ENCODE assay signal across 21 mouse cellular contexts in the genomic region with DNA sequence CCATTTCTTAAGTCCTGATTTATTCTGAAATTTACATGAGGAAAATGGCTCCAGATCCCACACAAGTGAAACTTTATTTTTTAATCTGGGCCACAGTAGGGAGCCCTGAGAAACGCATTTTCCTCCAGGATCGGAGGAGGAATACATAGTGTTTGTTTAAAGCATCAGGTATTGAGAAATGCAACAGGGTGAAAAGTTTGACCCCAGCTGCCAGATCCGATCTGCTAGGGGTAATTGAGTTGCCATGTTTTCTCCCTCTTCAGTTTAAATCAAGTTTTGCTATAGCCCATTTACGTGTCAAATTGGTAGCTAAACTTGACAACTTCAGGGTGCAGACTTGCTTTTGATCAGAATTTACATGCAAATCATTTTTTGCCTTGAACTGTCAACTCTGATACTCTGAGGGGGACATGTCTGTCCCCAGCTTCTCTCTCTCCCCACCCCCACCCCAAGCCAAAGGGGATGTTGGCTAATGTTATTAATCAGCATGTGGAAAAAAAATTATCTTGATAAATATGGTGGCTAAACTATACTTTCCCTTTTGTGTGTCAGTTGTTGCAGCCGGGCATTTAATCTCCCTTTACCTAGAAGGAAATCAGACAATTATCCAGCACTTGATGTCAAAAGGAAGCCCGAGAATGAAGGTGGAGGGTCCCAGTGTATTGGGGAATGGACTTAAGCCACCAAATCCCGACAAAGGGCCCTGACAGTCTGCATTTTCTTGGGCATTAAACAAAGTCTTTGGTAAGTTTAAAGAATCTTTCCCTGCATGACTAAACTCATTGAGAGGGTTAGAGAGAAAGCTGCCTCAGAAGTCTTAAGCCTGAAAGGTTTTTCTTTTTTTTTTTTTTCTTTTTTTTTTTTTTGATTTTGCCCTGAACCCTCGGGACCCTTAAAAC.
DNase-seq lines count a peak whose midpoint lies in the region; ATAC-seq lines count a peak whose summit lies in the region.
"Had no signal": no experiment of that assay in that cellular context is flagged by ENCODE, and none has a peak within 500 bp of the region (broad histone marks: within the 10 kb centered on the region; RNA-seq: fewer than 3 reads in every experiment).

No protein-coding gene starts in this region.

- H3K9me3 ChIP-seq in forebrain, embryonic 11.5 days (ENCODE audit: control insufficient read depth, low read length): no peaks in the 10 kb centered on the region
- no peaks in the 10 kb centered on the region for H3K9me3 ChIP-seq in forebrain, embryonic 15.5 days
- H3K9me3 ChIP-seq in midbrain, embryonic 12.5 days: no peaks in the 10 kb centered on the region
- H3K9me3 ChIP-seq in midbrain, embryonic 16.5 days (replicated peaks; ENCODE audit: control insufficient read depth, low read length, poor library complexity, severe bottlenecking): no peaks in the 10 kb centered on the region
- H3K9me3 ChIP-seq in forebrain, embryonic 13.5 days (replicated peaks): no peaks in the 10 kb centered on the region
- H3K9me3 ChIP-seq: embryonic facial prominence, embryonic 12.5 days; G1E had no signal

- WGBS in forebrain, embryonic 11.5 days: 3% methylated on average over 8 of the region's 8 CpGs
- 6% methylated on average over 8 of the region's 8 CpGs for WGBS in forebrain, embryonic 15.5 days
- WGBS in midbrain, embryonic 12.5 days: 3% methylated on average over 8 of the region's 8 CpGs
- WGBS in midbrain, embryonic 16.5 days: 9% methylated on average over 8 of the region's 8 CpGs
- WGBS in forebrain, embryonic 13.5 days: 4% methylated on average over 8 of the region's 8 CpGs

- ATAC-seq in forebrain, embryonic 11.5 days (replicated peaks; ENCODE audit: low FRiP score): peak; percentile 39
- no peak for ATAC-seq in forebrain, embryonic 15.5 days (replicated peaks)
- peak; percentile 85 for ATAC-seq in midbrain, embryonic 12.5 days (ENCODE audit: low FRiP score, low read depth)
- ATAC-seq in midbrain, embryonic 16.5 days: no peak
- ATAC-seq in forebrain, embryonic 13.5 days: 0 out of 2 replicates have a peak, but pooled peaks have one; percentile 13
- ATAC-seq: activated CD4-positive, CD25-positive, alpha-beta regulatory T cell, adult 4 months had no signal

- H3K4me2 ChIP-seq in forebrain, embryonic 11.5 days (ENCODE audit: low read depth, low read length, severe bottlenecking): peak overlapping the region; percentile 13; the same call in 1 of the 2 replicates
- H3K4me2 ChIP-seq in forebrain, embryonic 15.5 days (replicated peaks): no peak overlapping the region
- 0 out of 2 replicates have a peak overlapping the region, but pooled peaks have one; percentile 15 for H3K4me2 ChIP-seq in midbrain, embryonic 12.5 days (replicated peaks)
- H3K4me2 ChIP-seq in midbrain, embryonic 16.5 days (ENCODE audit: low read length): no peak overlapping the region
- peak overlapping the region; percentile 29 for H3K4me2 ChIP-seq in forebrain, embryonic 13.5 days
- H3K4me2 ChIP-seq: embryonic facial prominence, embryonic 12.5 days had no signal

- no peak overlapping the region for H3K9ac ChIP-seq in forebrain, embryonic 11.5 days (ENCODE audit: low read length)
- no peak overlapping the region for H3K9ac ChIP-seq in forebrain, embryonic 15.5 days (replicated peaks)
- H3K9ac ChIP-seq in midbrain, embryonic 12.5 days (replicated peaks): no peak overlapping the region
- no peak overlapping the region for H3K9ac ChIP-seq in midbrain, embryonic 16.5 days (ENCODE audit: low read depth, low read length)
- no peak overlapping the region for H3K9ac ChIP-seq in forebrain, embryonic 13.5 days
- H3K9ac ChIP-seq: embryonic facial prominence, embryonic 12.5 days had no signal

- DNase-seq in forebrain, embryonic 11.5 days (ENCODE audit: low spot score): no peak
- DNase-seq in lung, adult 18-20 months: no peak
- DNase-seq in urinary bladder, postnatal 4 days (ENCODE audit: low spot score in 2 of 2): no peak
- DNase-seq: adrenal gland, postnatal 14 days; cerebellum, adult 11-12 months; cerebellum, postnatal 25 days; gastrocnemius, postnatal 25 days; kidney, adult 18-20 months; kidney, postnatal 14 days; liver; lung, adult 2 months; right cerebral cortex, adult 18-20 months; thymus, postnatal 14 days had no signal

- no peak overlapping the region for H3K4me3 ChIP-seq in forebrain, embryonic 11.5 days (ENCODE audit: low read depth, low read length)
- H3K4me3 ChIP-seq in forebrain, embryonic 15.5 days: no peak overlapping the region
- H3K4me3 ChIP-seq in midbrain, embryonic 12.5 days: no peak overlapping the region
- no peak overlapping the region for H3K4me3 ChIP-seq in midbrain, embryonic 16.5 days (ENCODE audit: low read depth, low read length)
- no peak overlapping the region for H3K4me3 ChIP-seq in forebrain, embryonic 13.5 days
- H3K4me3 ChIP-seq: embryonic facial prominence, embryonic 12.5 days; layer of hippocampus, adult 2 months had no signal

- H3K27ac ChIP-seq in forebrain, embryonic 11.5 days (ENCODE audit: low read depth, low read length): no peak overlapping the region
- H3K27ac ChIP-seq in forebrain, embryonic 15.5 days (replicated peaks): no peak overlapping the region
- no peak overlapping the region for H3K27ac ChIP-seq in midbrain, embryonic 12.5 days (replicated peaks)
- no peak overlapping the region for H3K27ac ChIP-seq in midbrain, embryonic 16.5 days (ENCODE audit: low read length)
- H3K27ac ChIP-seq in forebrain, embryonic 13.5 days: no peak overlapping the region
- H3K27ac ChIP-seq: embryonic facial prominence, embryonic 12.5 days; layer of hippocampus, adult 2 months had no signal

- no peaks in the 10 kb centered on the region for H3K36me3 ChIP-seq in forebrain, embryonic 11.5 days (ENCODE audit: control insufficient read depth, insufficient read depth, low read length)
- H3K36me3 ChIP-seq in forebrain, embryonic 15.5 days: no peaks in the 10 kb centered on the region
- no peaks in the 10 kb centered on the region for H3K36me3 ChIP-seq in midbrain, embryonic 12.5 days
- no peaks in the 10 kb centered on the region for H3K36me3 ChIP-seq in midbrain, embryonic 16.5 days (ENCODE audit: control insufficient read depth, insufficient read depth, low read length)
- no peaks in the 10 kb centered on the region for H3K36me3 ChIP-seq in forebrain, embryonic 13.5 days (ENCODE audit: poor library complexity, severe bottlenecking)
- H3K36me3 ChIP-seq: embryonic facial prominence, embryonic 12.5 days; G1E had no signal

- H3K27me3 ChIP-seq in forebrain, embryonic 11.5 days (ENCODE audit: control insufficient read depth, insufficient read depth, low read length): peaks cover 8% of the 10 kb centered on the region; the same call in 1 of the 2 replicates
- 0 out of 2 replicates have a peak, but pooled peaks cover 7% of the 10 kb centered on the region for H3K27me3 ChIP-seq in forebrain, embryonic 15.5 days
- H3K27me3 ChIP-seq in midbrain, embryonic 12.5 days: peaks cover 44% of the 10 kb centered on the region
- H3K27me3 ChIP-seq in midbrain, embryonic 16.5 days (ENCODE audit: control insufficient read depth, insufficient read depth, low read depth, low read length): peaks cover 10% of the 10 kb centered on the region; the same call in 1 of the 2 replicates
- peaks cover 63% of the 10 kb centered on the region for H3K27me3 ChIP-seq in forebrain, embryonic 13.5 days
- H3K27me3 ChIP-seq: embryonic facial prominence, embryonic 12.5 days had no signal

- H3K4me1 ChIP-seq in forebrain, embryonic 11.5 days (replicated peaks; ENCODE audit: control insufficient read depth, insufficient read depth, low read length): peaks cover 14% of the 10 kb centered on the region
- peaks cover 14% of the 10 kb centered on the region for H3K4me1 ChIP-seq in forebrain, embryonic 15.5 days
- H3K4me1 ChIP-seq in midbrain, embryonic 12.5 days: peaks cover 18% of the 10 kb centered on the region
- peaks cover 4% of the 10 kb centered on the region; the same call in 1 of the 2 replicates for H3K4me1 ChIP-seq in midbrain, embryonic 16.5 days (ENCODE audit: control insufficient read depth, insufficient read depth, low read length)
- H3K4me1 ChIP-seq in forebrain, embryonic 13.5 days: peaks cover 19% of the 10 kb centered on the region

Comparison
In these comparisons a context has a peak if more than half of its experiments do, and no peak if none do; other contexts are left out.
1. ATAC-seq: peak in forebrain, embryonic 11.5 days (single experiment), midbrain, embryonic 12.5 days (single experiment) and forebrain, embryonic 13.5 days (single experiment); none in forebrain, embryonic 15.5 days (single experiment) and midbrain, embryonic 16.5 days (single experiment).
2. H3K4me2 ChIP-seq: peak in forebrain, embryonic 11.5 days (single experiment), midbrain, embryonic 12.5 days (single experiment) and forebrain, embryonic 13.5 days (single experiment); none in forebrain, embryonic 15.5 days (single experiment) and midbrain, embryonic 16.5 days (single experiment).